Mouse (Mus musculus) E14TG2a.4 (cell line): ENCODE data around the gene Plxnb3.
"Not testable (repeated sequence)": the region's sequence is repeated elsewhere in the genome, so short reads cannot be mapped to it uniquely, and the experiment has no call there.

Experiments
- H3K27me3 ChIP-seq: 2 replicates; pipeline ENCODE4 v1.6.1; 2014; ENCODE audit warnings: low read length, control low read depth; ENCODE audit not compliant: insufficient read depth
- H3K36me3 ChIP-seq: 2 replicates; pipeline ENCODE4 v1.6.1; 2014; ENCODE audit warnings: low read length, control low read depth; ENCODE audit not compliant: insufficient read depth
- H3K4me1 ChIP-seq: replicated peaks from 2 replicates; pipeline ENCODE4 v1.6.1; 2014; ENCODE audit warnings: low read depth, low read length, control low read depth
- H3K4me3 ChIP-seq: replicated peaks from 2 replicates; pipeline ENCODE4 v1.5.1; 2014; ENCODE audit warnings: mild to moderate bottlenecking, low read length
- H3K9me3 ChIP-seq: 2 replicates; pipeline ENCODE4 v1.6.1; 2014; ENCODE audit warnings: low read length, control low read depth
- CTCF ChIP-seq: conservative IDR thresholded peaks from 2 replicates; pipeline ENCODE4 v1.5.1; 2014; ENCODE audit warnings: low read length
- NANOG ChIP-seq: IDR thresholded peaks from 2 replicates; pipeline ENCODE4 v1.6.1; 2014; ENCODE audit warnings: borderline replicate concordance, low read length, mixed read lengths
- POU5F1 ChIP-seq: IDR thresholded peaks from 2 replicates; pipeline ENCODE4 v1.6.1; 2014; ENCODE audit warnings: low read length, borderline replicate concordance

Plxnb3 gene

DNA sequence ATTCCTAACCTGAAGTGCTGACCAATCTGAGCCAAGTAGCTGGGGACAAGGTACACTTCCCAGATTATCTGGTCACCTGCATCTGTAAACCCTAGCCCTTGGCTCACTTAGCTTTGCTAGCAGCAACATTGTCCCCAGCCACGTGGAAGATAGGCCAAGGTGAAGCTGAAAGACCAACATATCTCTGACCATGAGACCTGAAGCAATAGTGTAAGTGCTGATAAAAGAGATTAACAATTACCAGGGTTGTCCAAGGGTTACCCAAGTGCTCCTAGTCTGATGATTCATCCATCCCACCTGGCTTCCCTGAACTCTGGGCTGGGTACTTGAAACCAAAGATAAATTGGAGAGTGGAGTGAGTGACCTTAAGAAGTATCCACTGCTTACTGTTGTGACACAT, 26.0 kb upstream of the Plxnb3 start:
- TF ChIP-seq CTCF (no peak), NANOG (no peak), POU5F1 (no peak)
- H3K4me1 ChIP-seq = peaks cover 20% of the 10 kb centered on the region
- no peak overlapping the region for H3K4me3 ChIP-seq
- H3K36me3 ChIP-seq = no peaks in the 10 kb centered on the region
- H3K27me3 ChIP-seq = no peaks in the 10 kb centered on the region
- H3K9me3 ChIP-seq = no peaks in the 10 kb centered on the region

DNA sequence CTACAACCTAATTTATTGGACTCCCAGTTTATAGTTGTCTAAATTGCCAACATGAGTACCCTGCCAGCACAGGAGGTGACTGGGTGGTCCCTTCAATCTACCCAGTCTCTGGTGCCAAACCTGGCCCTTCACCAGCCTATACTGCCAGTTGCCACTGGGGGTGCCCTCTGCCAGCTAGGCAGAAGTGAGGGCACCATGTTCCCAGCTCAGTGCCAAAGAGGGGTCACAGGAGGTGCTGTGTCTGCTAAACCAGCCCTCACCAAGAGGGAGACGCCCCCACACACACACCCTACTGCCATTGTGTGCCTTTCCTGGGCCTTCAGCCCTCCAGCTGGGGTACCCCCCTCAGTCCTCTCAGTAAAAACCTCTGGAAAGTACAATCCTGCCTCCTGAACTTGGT, 18.7 kb upstream of the Plxnb3 start:
- Histone ChIP-seq H3K4me3 (no peak overlapping the region), H3K4me1 (peaks cover 57% of the 10 kb centered on the region), H3K27me3 (no peaks in the 10 kb centered on the region), H3K36me3 (no peaks in the 10 kb centered on the region), H3K9me3 (no peaks in the 10 kb centered on the region)
- TF ChIP-seq POU5F1 (no peak), NANOG (no peak), CTCF (no peak; the same call in 1 of the 2 replicates)

DNA sequence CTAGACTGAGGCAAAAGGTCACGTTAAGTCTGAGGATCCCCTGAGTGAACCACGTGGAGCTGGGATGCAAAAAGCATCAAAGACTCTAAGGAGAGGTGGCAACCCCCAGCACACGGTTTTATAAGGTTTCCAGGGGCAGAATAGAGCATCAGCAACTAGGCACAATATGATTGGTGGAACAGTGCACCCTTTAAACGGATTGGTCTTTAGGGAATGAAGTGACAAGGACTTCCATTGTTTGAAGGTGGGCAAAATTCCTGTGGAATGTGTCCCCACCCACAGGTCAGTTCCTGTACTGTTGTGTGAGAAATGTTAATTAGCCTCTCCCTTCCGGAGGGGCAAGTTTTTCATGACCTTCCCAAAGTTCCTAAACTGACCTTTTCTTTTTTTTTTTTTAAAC, 17.7 kb upstream of the Plxnb3 start:
- H3K36me3 ChIP-seq = no peaks in the 10 kb centered on the region
- H3K9me3 ChIP-seq = no peaks in the 10 kb centered on the region
- TF ChIP-seq POU5F1 = no peak
- no peak for TF ChIP-seq CTCF
- no peak for TF ChIP-seq NANOG
- no peak overlapping the region for H3K4me3 ChIP-seq
- H3K4me1 ChIP-seq = peaks cover 51% of the 10 kb centered on the region
- no peaks in the 10 kb centered on the region for H3K27me3 ChIP-seq

DNA sequence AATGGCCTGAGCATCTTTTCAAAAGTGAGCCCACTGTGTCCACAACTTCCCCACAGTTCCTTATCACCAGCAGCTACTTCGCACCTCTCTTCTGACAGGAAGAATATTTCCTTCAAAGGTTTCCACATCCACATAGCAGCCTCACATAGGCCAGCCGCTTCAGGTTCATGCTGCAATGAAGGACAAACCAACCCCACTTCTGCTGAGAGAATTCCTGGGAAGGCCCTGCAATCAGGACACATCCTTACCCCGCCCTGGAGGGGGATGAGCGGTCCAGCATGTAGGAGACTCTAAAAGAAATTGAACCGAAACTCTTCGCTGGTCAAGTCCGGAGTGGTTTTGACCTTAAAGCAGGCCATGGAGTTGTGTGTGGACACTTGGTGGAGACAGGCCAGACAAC, 17.0 kb upstream of the Plxnb3 start:
- H3K9me3 ChIP-seq, H3K27me3 ChIP-seq, H3K36me3 ChIP-seq: not testable (repeated sequence)

DNA sequence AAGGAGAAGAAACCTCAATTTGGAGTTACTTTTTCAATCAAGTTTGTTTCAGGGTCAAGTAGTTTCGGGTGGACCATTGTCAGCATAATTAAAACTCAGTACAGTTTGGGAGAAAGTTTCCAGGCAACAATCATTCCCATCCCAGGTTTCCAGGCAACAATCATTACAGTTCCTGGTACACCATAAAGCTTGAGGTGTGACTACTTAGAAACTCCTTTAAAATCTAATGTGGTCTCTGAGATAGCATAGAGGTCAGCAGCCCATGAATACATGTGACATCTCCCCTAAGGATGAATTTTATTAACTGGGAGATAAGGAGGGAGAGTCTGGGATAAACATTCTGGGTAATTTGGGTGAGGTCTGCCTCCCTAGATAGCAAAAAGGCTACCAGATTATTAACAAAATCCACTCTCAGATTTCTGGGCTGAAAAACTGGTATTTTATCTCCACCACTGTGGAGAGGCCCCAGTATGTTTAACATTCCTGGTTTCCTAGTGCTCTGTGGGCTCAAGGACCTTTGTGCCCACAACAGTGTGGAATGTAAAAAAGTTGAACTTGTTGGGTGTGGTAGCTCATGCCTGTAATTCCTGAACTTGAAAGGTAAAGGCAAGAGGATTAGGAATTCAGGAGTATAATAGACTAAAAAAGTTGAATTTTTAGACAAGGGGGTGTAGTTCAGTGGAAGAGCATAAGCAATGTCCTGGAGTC, 12.0 kb upstream of the Plxnb3 start:
- TF ChIP-seq NANOG = no peak
- no peak for TF ChIP-seq POU5F1
- no peak for TF ChIP-seq CTCF
- Histone ChIP-seq H3K9me3 (no peaks in the 10 kb centered on the region), H3K27me3 (no peaks in the 10 kb centered on the region), H3K4me3 (no peak overlapping the region), H3K4me1 (peaks cover 20% of the 10 kb centered on the region), H3K36me3 (no peaks in the 10 kb centered on the region)

More for the DNA sequence above, 17.0 kb upstream of the Plxnb3 start:
- H3K4me1 ChIP-seq = peaks cover 46% of the 10 kb centered on the region
- not testable (repeated sequence) for H3K4me3 ChIP-seq

DNA sequence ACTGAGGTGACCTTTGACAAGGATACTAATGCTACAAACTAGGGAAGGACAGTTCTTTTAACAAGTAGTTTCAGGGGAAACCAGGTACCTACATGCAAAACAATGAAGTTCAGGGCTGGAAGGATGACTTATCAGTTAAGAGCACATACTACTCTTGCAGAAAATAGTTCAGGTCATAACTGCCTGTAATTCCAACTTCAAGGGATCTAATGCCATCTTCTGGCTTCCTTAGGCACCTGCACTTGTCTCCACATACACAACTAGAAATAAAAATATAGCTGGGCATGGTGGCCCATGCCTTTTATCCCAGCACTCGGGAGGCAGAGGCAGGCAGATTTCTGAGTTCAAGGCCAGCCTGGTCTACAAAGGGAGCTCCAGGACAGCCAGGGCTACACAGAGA, 7.9 kb upstream of the Plxnb3 start:
- Histone ChIP-seq H3K27me3 (no peaks in the 10 kb centered on the region), H3K36me3 (no peaks in the 10 kb centered on the region), H3K9me3 (0 out of 2 replicates have a peak, but pooled peaks cover 6% of the 10 kb centered on the region), H3K4me3 (no peak overlapping the region), H3K4me1 (peaks cover 11% of the 10 kb centered on the region)
- TF ChIP-seq POU5F1 (no peak), NANOG (no peak), CTCF (no peak; the same call in 1 of the 2 replicates)

DNA sequence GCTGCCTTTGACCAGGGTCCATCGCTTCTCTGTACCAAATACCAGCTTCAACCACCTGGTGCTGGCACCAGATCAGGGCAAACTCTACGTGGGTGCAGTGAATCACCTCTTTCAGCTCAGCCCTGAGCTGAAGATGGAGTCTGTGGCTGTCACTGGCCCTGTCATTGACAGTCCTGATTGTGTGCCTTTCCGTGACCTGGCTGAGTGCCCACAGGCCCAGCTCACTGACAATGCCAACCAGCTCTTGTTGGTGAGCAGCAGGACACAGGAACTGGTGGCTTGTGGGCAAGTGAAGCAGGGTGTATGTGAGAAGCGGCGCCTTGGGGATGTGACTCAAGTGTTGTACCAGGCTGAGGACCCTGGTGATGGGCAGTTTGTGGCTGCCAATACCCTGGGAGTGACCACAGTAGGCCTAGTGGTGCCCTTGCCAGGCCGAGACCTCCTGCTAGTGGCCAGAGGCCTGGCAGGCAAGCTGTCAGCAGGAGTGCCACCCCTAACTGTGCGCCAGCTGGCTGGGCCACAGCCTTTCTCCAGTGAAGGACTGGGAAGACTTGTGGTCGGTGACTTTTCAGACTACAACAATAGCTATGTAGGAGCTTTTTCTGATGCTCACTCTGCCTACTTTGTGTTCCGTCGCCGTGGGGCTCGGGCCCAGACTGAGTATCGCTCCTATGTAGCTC, 1.9 kb downstream of the Plxnb3 start:
- no peak for TF ChIP-seq POU5F1
- TF ChIP-seq NANOG = no peak
- TF ChIP-seq CTCF = no peak
- no peaks in the 10 kb centered on the region for H3K4me1 ChIP-seq
- no peaks in the 10 kb centered on the region for H3K36me3 ChIP-seq
- no peak overlapping the region for H3K4me3 ChIP-seq
- no peaks in the 10 kb centered on the region for H3K9me3 ChIP-seq
- H3K27me3 ChIP-seq = no peaks in the 10 kb centered on the region

DNA sequence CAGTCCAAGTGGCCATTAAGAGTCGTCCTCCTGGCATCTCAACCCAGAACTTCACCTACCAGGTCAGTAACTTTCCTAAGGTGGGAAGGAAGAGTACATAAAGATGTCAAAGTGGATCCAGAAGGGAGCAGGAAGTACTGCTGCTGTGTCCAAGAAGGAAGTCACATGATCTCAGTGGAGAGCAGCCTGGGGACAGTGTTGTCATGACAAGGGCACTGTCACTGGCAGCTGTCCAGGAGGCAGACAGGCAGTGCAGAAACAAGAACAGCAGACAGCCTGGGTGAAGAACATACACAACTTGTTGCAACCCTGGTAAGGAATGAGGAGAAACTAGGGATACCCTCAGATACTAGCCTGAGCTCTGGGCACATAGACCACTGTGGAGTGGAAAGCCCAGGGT, 8.4 kb downstream of the Plxnb3 start:
- Histone ChIP-seq H3K36me3 (no peaks in the 10 kb centered on the region), H3K9me3 (no peaks in the 10 kb centered on the region), H3K4me3 (no peak overlapping the region), H3K27me3 (no peaks in the 10 kb centered on the region), H3K4me1 (0 out of 2 replicates have a peak, but pooled peaks cover 3% of the 10 kb centered on the region)
- TF ChIP-seq POU5F1 (no peak), NANOG (no peak), CTCF (no peak)
